Mouse (Mus musculus) MEL (cell line): ENCODE data around the gene Rsg1. TPM values are rescaled to one million over a fixed set of nuclear protein-coding genes. Genes with fewer than 3 reads are reported as not detected.
A peak's percentile ranks its signal among the peaks of the same experiment; 100 is the strongest.

Experiments used
- DNase-seq: peaks from one replicate; pipeline ENCODE4 v3.0.0; 2011; ENCODE audit warnings: low read depth, low spot score
- H3K27ac ChIP-seq: 2 replicates; pipeline ENCODE4 v1.5.1; 2012; ENCODE audit warnings: low read depth, mild to moderate bottlenecking, control low read depth, low read length, moderate library complexity; ENCODE audit not compliant: control insufficient read depth
- H3K27me3 ChIP-seq, 2 experiments: fragments of 150-350 bp in 1 of 2; sonication (generic) in 1 of 2; 2 replicates each; pipeline ENCODE4 v1.6.1; 2012; ENCODE audit warnings: low read length in 2 of 2, mild to moderate bottlenecking in 2 of 2, improper control_type of control experiment in 1 of 2, moderate library complexity in 1 of 2; ENCODE audit not compliant: insufficient read depth in 2 of 2, control insufficient read depth in 1 of 2
- H3K36me3 ChIP-seq, 2 experiments: 2 replicates each; pipeline ENCODE4 v1.6.1; 2012 to 2014; ENCODE audit warnings: low read length in 2 of 2, improper control_type of control experiment in 1 of 2, inconsistent platforms in 1 of 2, mild to moderate bottlenecking in 1 of 2; ENCODE audit not compliant: insufficient read depth in 2 of 2, control insufficient read depth in 1 of 2
- H3K4me1 ChIP-seq, 2 experiments: fragments of 150-350 bp in 1 of 2; sonication (generic) in 1 of 2; 2 replicates each; pipeline ENCODE4 v1.6.1; 2012; ENCODE audit warnings: low read length in 2 of 2, improper control_type of control experiment in 1 of 2, mild to moderate bottlenecking in 1 of 2; ENCODE audit not compliant: insufficient read depth in 2 of 2, control insufficient read depth in 1 of 2
- H3K4me3 ChIP-seq, 2 experiments: fragments of 150-350 bp in 1 of 2; sonication (generic) in 1 of 2; 2 replicates each; pipeline ENCODE4 v1.5.1; 2012; ENCODE audit warnings: low read depth in 2 of 2, low read length in 2 of 2, mild to moderate bottlenecking in 2 of 2, moderate library complexity in 2 of 2, control low read depth in 1 of 2, improper control_type of control experiment in 1 of 2; ENCODE audit not compliant: control insufficient read depth in 1 of 2, insufficient read depth in 1 of 2
- H3K79me2 ChIP-seq: 2 replicates; pipeline ENCODE4 v1.6.1; 2012; ENCODE audit warnings: mild to moderate bottlenecking, low read length, moderate library complexity; ENCODE audit not compliant: control insufficient read depth, poor library complexity, insufficient read depth
- H3K9ac ChIP-seq: 2 replicates; pipeline ENCODE4 v1.6.1; 2012; ENCODE audit warnings: low read depth, mild to moderate bottlenecking, control low read depth, low read length, moderate library complexity; ENCODE audit not compliant: control insufficient read depth, poor library complexity, severe bottlenecking
- H3K9me3 ChIP-seq: fragments of 150-350 bp; sonication (generic); replicated peaks from 2 replicates; pipeline ENCODE4 v1.6.1; 2012; ENCODE audit warnings: mild to moderate bottlenecking, low read length, improper control_type of control experiment, moderate library complexity; ENCODE audit not compliant: insufficient read depth
- BHLHE40 ChIP-seq: IDR thresholded peaks from 2 replicates; pipeline ENCODE4 v1.6.1; 2012; ENCODE audit warnings: low read depth, mild to moderate bottlenecking, inconsistent platforms, low read length, improper control_type of control experiment, borderline replicate concordance
- CHD2 ChIP-seq: IDR thresholded peaks from 2 replicates; pipeline ENCODE4 v1.6.1; 2011; ENCODE audit warnings: low read length, improper control_type of control experiment
- CTCF ChIP-seq, 3 experiments: IDR thresholded peaks in 2 of 3; conservative IDR thresholded peaks in 1 of 3; 2 replicates each; pipeline ENCODE4 v1.5.1; 2011 to 2012; ENCODE audit warnings: low read length in 3 of 3, low read depth in 2 of 3, mild to moderate bottlenecking in 2 of 3, improper control_type of control experiment in 1 of 3, inconsistent platforms in 1 of 3, mixed read lengths in 1 of 3, moderate library complexity in 1 of 3; ENCODE audit not compliant: control insufficient read depth in 1 of 3, insufficient read depth in 1 of 3, poor library complexity in 1 of 3, severe bottlenecking in 1 of 3
- E2F4 ChIP-seq: IDR thresholded peaks from 2 replicates; pipeline ENCODE4 v1.6.1; 2011; ENCODE audit warnings: low read depth, low read length, improper control_type of control experiment, borderline replicate concordance
- ELF1 ChIP-seq: IDR thresholded peaks from 2 replicates; pipeline ENCODE4 v1.6.1; 2014; ENCODE audit warnings: low read depth, mild to moderate bottlenecking, inconsistent platforms, low read length, improper control_type of control experiment, moderate library complexity
- HCFC1 ChIP-seq: IDR thresholded peaks from 2 replicates; pipeline ENCODE4 v1.6.1; 2012; ENCODE audit warnings: low read depth, mild to moderate bottlenecking, inconsistent platforms, low read length, improper control_type of control experiment, moderate library complexity
- JUND ChIP-seq: IDR thresholded peaks from 2 replicates; pipeline ENCODE4 v1.6.1; 2011; ENCODE audit warnings: low read depth, mild to moderate bottlenecking, improper control_type of control experiment, low read length
- KAT2A ChIP-seq: conservative IDR thresholded peaks from 2 replicates; pipeline ENCODE4 v1.6.1; 2012; ENCODE audit warnings: low read depth, low read length, improper control_type of control experiment, inconsistent platforms
- MAFK ChIP-seq: IDR thresholded peaks from 2 replicates; pipeline ENCODE4 v1.6.1; 2011; ENCODE audit warnings: low read depth, mild to moderate bottlenecking, low read length, improper control_type of control experiment, borderline replicate concordance
- MAZ ChIP-seq: IDR thresholded peaks from 2 replicates; pipeline ENCODE4 v1.6.1; 2012; ENCODE audit warnings: low read depth, mild to moderate bottlenecking, inconsistent platforms, low read length, improper control_type of control experiment
- MXI1 ChIP-seq: IDR thresholded peaks from 2 replicates; pipeline ENCODE4 v1.6.1; 2011; ENCODE audit warnings: mild to moderate bottlenecking, low read depth, low read length, improper control_type of control experiment
- POLR2AphosphoS2 ChIP-seq: IDR thresholded peaks from 2 replicates; pipeline ENCODE4 v1.6.1; 2011; ENCODE audit warnings: low read length, improper control_type of control experiment
- POLR2AphosphoS5 ChIP-seq: IDR thresholded peaks from 2 replicates; pipeline ENCODE4 v1.6.1; 2012; ENCODE audit warnings: low read depth, borderline replicate concordance, mild to moderate bottlenecking, inconsistent platforms, low read length, moderate library complexity, mixed read lengths
- RAD21 ChIP-seq: IDR thresholded peaks from 2 replicates; pipeline ENCODE4 v1.6.1; 2011; ENCODE audit warnings: mild to moderate bottlenecking, low read depth, low read length, improper control_type of control experiment
- RCOR1 ChIP-seq: IDR thresholded peaks from 2 replicates; pipeline ENCODE4 v1.6.1; 2012; ENCODE audit warnings: low read depth, mild to moderate bottlenecking, inconsistent platforms, low read length, improper control_type of control experiment
- ZC3H11A ChIP-seq: IDR thresholded peaks from 2 replicates; pipeline ENCODE4 v1.6.1; 2012; ENCODE audit warnings: low read depth, mild to moderate bottlenecking, inconsistent platforms, low read length, improper control_type of control experiment
- polyA plus RNA-seq, 2 experiments: library from polyadenylated mRNA; stranded (reverse) in 1 of 2; unstranded in 1 of 2; fragments of >175 nt in 1 of 2; fragments of >200 nt in 1 of 2; gene quantifications; 2 replicates each; pipeline versions ENCODE4 v1.2.1 to v1.2.4; 2012; ENCODE audit warnings: low replicate concordance in 2 of 2, low read depth in 1 of 2; ENCODE audit not compliant: insufficient read length in 2 of 2, insufficient read depth in 1 of 2, missing spikeins in 1 of 2
- total RNA-seq: library from RNA; depleted of rRNA; stranded (reverse); fragments of 300-350 nt; gene quantifications from 2 replicates; pipeline ENCODE4 v1.2.3, GENCODE M21; 2012

The Rsg1 gene
- total and polyA plus RNA-seq, 3 experiments, result 4.8 to 5.8 TPM; not detected in 1

DNA sequence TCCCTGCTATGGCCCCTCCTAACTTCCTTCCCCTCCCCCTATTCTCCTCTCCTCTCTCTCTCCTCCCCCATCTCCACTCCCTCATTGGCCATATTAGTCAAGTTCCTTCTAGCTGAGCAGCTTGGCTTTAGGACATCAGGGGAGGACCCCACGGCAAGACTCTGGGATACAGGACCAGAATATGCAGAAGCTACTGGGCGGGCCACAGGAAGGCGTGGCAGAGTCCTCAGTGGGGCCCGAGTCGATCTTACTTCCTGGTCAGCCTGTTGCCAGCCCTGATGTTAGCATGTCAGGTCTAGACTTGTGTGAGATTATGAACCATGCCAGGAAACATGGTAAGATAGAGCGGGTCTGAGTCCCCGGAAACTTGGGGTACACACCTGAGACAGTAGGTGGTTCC is 14.9 kb downstream of the Rsg1 start:
- Histone ChIP-seq H3K4me3 (peak overlapping the region in 1 of 2 experiments; percentile 35; a peak in 1 of 4 replicates), H3K79me2 (no peaks in the 10 kb centered on the region), H3K9ac (no peak overlapping the region), H3K4me1 (peaks cover 4 to 14% of the 10 kb centered on the region in 2 experiments), H3K9me3 (no peaks in the 10 kb centered on the region), H3K36me3 (peaks cover 0 to 3% of the 10 kb centered on the region in 2 experiments; a peak in 1 of 4 replicates), H3K27ac (no peak overlapping the region), H3K27me3 (no peaks in the 10 kb centered on the region; a peak in 1 of 4 replicates)
- DNase-seq, result peak; percentile 57
- no peak for TF ChIP-seq MXI1
- TF ChIP-seq POLR2AphosphoS2, result no peak
- TF ChIP-seq MAFK, result no peak
- no peak for TF ChIP-seq RAD21
- TF ChIP-seq JUND, result no peak
- no peak for TF ChIP-seq POLR2AphosphoS5
- peak; percentile 47; the same call in 1 of the 2 replicates for TF ChIP-seq MAZ
- TF ChIP-seq CTCF (IDR thresholded peaks at IDR 0.05 in 2 of 3, conservative IDR thresholded peaks at IDR 0.05 in 1 of 3; ENCODE audit: control insufficient read depth in 1 of 3, insufficient read depth in 1 of 3, low read depth in 2 of 3, low read length in 3 of 3, poor library complexity in 1 of 3, severe bottlenecking in 1 of 3), result no peak
- peak; percentile 63 for TF ChIP-seq ELF1
- TF ChIP-seq ZC3H11A, result no peak
- TF ChIP-seq CHD2, result no peak
- TF ChIP-seq HCFC1, result no peak
- no peak for TF ChIP-seq KAT2A
- no peak for TF ChIP-seq E2F4
- no peak for TF ChIP-seq BHLHE40

DNA sequence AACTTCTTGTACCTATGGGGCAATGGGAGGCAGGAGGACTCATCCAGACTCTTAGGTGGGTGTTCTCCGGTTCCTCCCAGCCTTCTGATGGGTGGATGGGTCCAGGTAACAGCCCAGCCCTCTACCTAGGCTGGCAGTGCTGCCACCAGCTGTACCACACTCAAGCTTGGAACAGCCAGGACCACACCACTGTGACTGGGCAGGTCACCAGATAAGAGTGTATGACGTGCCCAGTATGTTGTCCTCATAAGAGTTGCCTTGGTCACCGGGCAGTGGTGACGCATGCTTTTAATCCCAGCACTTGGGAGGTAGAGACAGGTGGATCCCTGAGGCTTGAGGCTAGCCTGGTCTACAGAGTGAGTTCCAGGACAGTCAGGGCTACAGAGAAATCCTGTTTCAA is 19.4 kb downstream of the Rsg1 start:
- no peak overlapping the region for H3K9ac ChIP-seq
- no peak for TF ChIP-seq RCOR1
- no peak overlapping the region for H3K27ac ChIP-seq
- H3K4me3 ChIP-seq, result no peak overlapping the region
- peaks cover 4 to 15% of the 10 kb centered on the region in 2 experiments for H3K4me1 ChIP-seq
- peaks cover 0 to 3% of the 10 kb centered on the region in 2 experiments; a peak in 1 of 4 replicates for H3K36me3 ChIP-seq
- no peak for DNase-seq
- H3K9me3 ChIP-seq, result no peaks in the 10 kb centered on the region
- no peaks in the 10 kb centered on the region for H3K79me2 ChIP-seq
- no peaks in the 10 kb centered on the region; a peak in 1 of 4 replicates for H3K27me3 ChIP-seq
